Mouse (Mus musculus) kidney, postnatal 0 days (tissue): ENCODE measurements around the gene Vmn2r56. TPM values are rescaled to one million over a fixed set of nuclear protein-coding genes. Genes with fewer than 3 reads are reported as not detected.
"Not testable (repeated sequence)": the region's sequence is repeated elsewhere in the genome, so short reads cannot be mapped to it uniquely, and the experiment has no call there.

Source experiments
- ATAC-seq: fragments of 200-750 bp; cut with Nextera tagmentation; replicated peaks from 2 replicates; pipeline ENCODE4 v1.8.0; 2017; ENCODE audit warnings: low read depth, moderate number of reproducible peaks, moderate TSS enrichment, moderate library complexity; ENCODE audit not compliant: low FRiP score
- DNase-seq: peaks from one replicate; pipeline ENCODE4 v3.0.0-alpha.2; 2016; ENCODE audit warnings: low spot score
- H3K27ac ChIP-seq: fragments of 300-500 bp; sonication (generic); 2 replicates; pipeline ENCODE4 v1.5.1; 2014; ENCODE audit warnings: mild to moderate bottlenecking
- H3K27me3 ChIP-seq: fragments of 300-500 bp; sonication (generic); 2 replicates; pipeline ENCODE4 v1.6.1; 2014; ENCODE audit warnings: low read length, mixed read lengths; ENCODE audit not compliant: insufficient read depth
- H3K36me3 ChIP-seq: fragments of 300-500 bp; sonication (generic); 2 replicates; pipeline ENCODE4 v1.6.1; 2014; ENCODE audit warnings: low read length, mixed read lengths; ENCODE audit not compliant: insufficient read depth
- H3K4me1 ChIP-seq: fragments of 300-500 bp; sonication (generic); replicated peaks from 2 replicates; pipeline ENCODE4 v1.6.1; 2014; ENCODE audit warnings: antibody characterized with exemption, low read length, mixed read lengths; ENCODE audit not compliant: insufficient read depth
- H3K4me2 ChIP-seq: fragments of 300-500 bp; sonication (generic); 2 replicates; pipeline ENCODE4 v1.6.1; 2014; ENCODE audit warnings: mild to moderate bottlenecking, low read length, moderate library complexity, mixed read lengths
- H3K4me3 ChIP-seq: fragments of 300-500 bp; sonication (generic); replicated peaks from 2 replicates; pipeline ENCODE4 v1.5.1; 2014; ENCODE audit warnings: low read depth, low read length
- H3K9ac ChIP-seq: fragments of 300-500 bp; sonication (generic); 2 replicates; pipeline ENCODE4 v1.6.1; 2014; ENCODE audit warnings: low read depth, low read length
- H3K9me3 ChIP-seq: fragments of 300-500 bp; sonication (generic); replicated peaks from 2 replicates; pipeline ENCODE4 v1.6.1; 2016; ENCODE audit warnings: low read length, inconsistent platforms, mixed read lengths
- CTCF ChIP-seq: IDR thresholded peaks from 2 replicates; pipeline ENCODE4 v1.5.1; 2016; ENCODE audit warnings: antibody characterized with exemption, low read depth, mild to moderate bottlenecking, moderate library complexity
- WGBS: fragments of 180-500 bp; shearing (Covaris S2); extraction: QIAGEN DNeasy Blood & Tissue Kit; methylation state at CpG from one replicate; pipeline ENCODE4 v1.1.7; 2014; 5-methylcytosine and 5-hydroxymethylcytosine counted together
- polyA plus RNA-seq: library from polyadenylated mRNA; unstranded; fragments of >200 nt; fragmentation: Nextera tagmentation; extraction: Ambion mirVana; gene quantifications from 2 replicates; pipeline ENCODE4 v1.2.1, GENCODE M21; 2015

The Vmn2r56 gene
- polyA plus RNA-seq, 1 experiment from 2014 or later: not detected

DNA sequence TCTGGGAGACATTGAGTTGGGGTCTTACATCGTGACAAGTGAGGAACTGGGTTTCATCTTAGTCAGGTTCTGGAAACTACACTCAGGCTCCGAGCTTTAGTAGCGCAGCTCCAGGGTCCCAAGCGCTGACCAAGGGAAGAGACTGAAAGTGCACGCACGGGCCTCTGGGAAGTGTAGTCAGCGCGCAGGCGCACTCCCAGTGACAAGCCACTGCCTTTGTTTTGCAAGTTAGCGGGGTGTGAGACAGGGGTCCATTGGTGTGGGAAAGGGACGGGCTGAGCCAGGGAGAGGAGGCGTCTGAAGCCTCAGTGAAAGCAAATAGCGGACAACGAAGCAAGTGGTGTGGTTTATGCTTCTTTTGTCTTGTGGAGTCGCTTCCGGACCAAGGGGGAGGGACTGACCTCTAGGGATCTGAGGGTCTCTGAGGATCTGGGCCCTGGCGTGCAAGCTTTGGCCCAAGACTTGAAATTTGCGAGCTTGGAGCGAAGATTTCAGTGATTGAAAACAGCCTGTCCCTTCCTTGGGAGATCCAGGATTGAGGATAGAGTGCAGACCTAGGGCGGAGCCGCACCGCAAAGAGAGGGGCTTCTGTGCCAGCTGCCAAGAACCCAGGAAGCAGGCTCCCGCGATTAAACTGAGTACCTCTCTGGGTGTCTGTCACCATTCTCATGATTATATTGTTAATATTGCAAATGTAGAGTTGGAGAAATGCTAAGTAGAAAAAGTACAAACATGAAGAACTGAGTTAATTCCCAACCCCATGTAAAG is 14.8 kb upstream of the Vmn2r56 start:
- WGBS: 69% methylated on average over 24 of the region's 24 CpGs
- no peak overlapping the region for H3K27ac ChIP-seq
- H3K27me3 ChIP-seq: no peaks in the 10 kb centered on the region
- DNase-seq: no peak
- H3K4me1 ChIP-seq: no peaks in the 10 kb centered on the region
- no peak for TF ChIP-seq CTCF
- no peaks in the 10 kb centered on the region for H3K36me3 ChIP-seq
- no peaks in the 10 kb centered on the region for H3K9me3 ChIP-seq
- no peak overlapping the region for H3K4me3 ChIP-seq
- H3K9ac ChIP-seq: no peak overlapping the region
- no peak overlapping the region for H3K4me2 ChIP-seq
- no peak for ATAC-seq

DNA sequence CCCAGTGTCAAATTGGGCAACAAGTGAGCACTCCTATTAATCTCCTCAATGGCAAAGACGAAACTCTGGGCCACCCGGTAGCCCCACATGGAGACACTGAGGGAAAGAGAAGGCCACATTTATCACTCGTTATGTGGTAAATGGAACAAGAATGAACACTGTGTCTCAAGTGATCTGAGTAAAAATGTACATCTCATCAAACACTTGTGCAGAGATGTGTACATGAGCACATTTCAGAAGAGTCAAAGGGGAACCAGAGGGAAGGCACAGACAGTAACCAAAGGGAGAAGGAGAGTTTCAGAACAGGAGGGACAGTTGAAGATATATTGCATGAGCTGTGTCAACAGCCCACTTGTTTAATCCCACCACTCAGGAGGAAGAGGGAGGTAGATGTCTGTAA is 49.9 kb downstream of the Vmn2r56 start, which contains the start of gene Vmn2r55:
TSS of gene Vmn2r55 (minus strand) at position 101 of the 400 bp plus-strand sequence.
- not testable (repeated sequence) for H3K9me3 ChIP-seq, H3K36me3 ChIP-seq, H3K4me1 ChIP-seq, ATAC-seq, H3K4me2 ChIP-seq, H3K27me3 ChIP-seq, H3K4me3 ChIP-seq, H3K9ac ChIP-seq, DNase-seq, H3K27ac ChIP-seq
- whole genome bisulfite sequencing: 96% methylated on average over 3 of the region's 3 CpGs

DNA sequence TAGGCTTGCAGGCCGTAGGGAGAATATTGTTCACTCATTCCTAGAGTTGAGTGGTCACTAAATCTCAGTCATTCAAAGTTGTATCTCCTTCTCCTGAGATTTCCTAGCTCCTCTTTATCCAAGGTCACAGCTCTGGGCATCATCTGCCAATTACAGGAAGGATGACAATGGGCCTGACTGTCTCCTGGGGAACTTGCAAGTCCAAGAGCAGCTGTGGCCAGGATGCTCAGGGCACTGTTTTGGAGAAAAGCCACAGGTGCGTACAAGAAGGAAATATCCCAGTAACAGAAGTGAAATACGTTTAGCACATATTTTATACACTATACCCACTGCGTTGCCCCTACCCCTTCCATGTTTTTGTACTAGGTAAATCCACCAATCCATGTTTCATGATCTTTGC is 94.6 kb downstream of the Vmn2r56 start, which contains the start of gene Vmn2r54:
TSS of gene Vmn2r54 (minus strand) at position 101 of the 400 bp plus-strand sequence.
- WGBS: 80% methylated on average over 3 of the region's 4 CpGs
- not testable (repeated sequence) for H3K9me3 ChIP-seq, H3K27ac ChIP-seq, H3K36me3 ChIP-seq, DNase-seq, H3K4me1 ChIP-seq, H3K9ac ChIP-seq, ATAC-seq, H3K4me2 ChIP-seq, H3K4me3 ChIP-seq, H3K27me3 ChIP-seq

Other genes with a start within 250 kb of the Vmn2r56 start
- not detected in 2 replicates for gene 2900092C05Rik, start 222.5 kb downstream of the Vmn2r56 start, polyA plus RNA-seq
- not detected in 2 replicates for gene Vmn2r53, start 126.2 kb downstream of the Vmn2r56 start, polyA plus RNA-seq
- not detected in 2 replicates for gene Vmn2r54, start 94.7 kb downstream of the Vmn2r56 start, polyA plus RNA-seq
- gene Vmn2r55, start 50.0 kb downstream of the Vmn2r56 start, polyA plus RNA-seq: not detected in 2 replicates
- gene Zscan18, start 68.6 kb upstream of the Vmn2r56 start, polyA plus RNA-seq: 3.6 and 4.4 TPM in 2 replicates
- 8.8 and 8.9 TPM in 2 replicates for gene Zfp329, start 83.9 kb upstream of the Vmn2r56 start, polyA plus RNA-seq
- gene Zfp110, start 99.8 kb upstream of the Vmn2r56 start, polyA plus RNA-seq: 20.7 and 22.2 TPM in 2 replicates
- 3.3 and 3.5 TPM in 2 replicates for gene Zfp128, start 146.2 kb upstream of the Vmn2r56 start, polyA plus RNA-seq
- gene Zscan22, start 162.8 kb upstream of the Vmn2r56 start, polyA plus RNA-seq: 11.8 and 12.9 TPM in 2 replicates
- gene Rps5, start 187.3 kb upstream of the Vmn2r56 start, polyA plus RNA-seq: 1,052 and 1,143 TPM in 2 replicates
- gene Rnf225, start 192.4 kb upstream of the Vmn2r56 start, polyA plus RNA-seq: 0.29 and 0.32 TPM in 2 replicates
- gene Zfp324, start 230.8 kb upstream of the Vmn2r56 start, polyA plus RNA-seq: 7.7 and 8.0 TPM in 2 replicates
- gene Zfp446, start 242.8 kb upstream of the Vmn2r56 start, polyA plus RNA-seq: 6.7 and 7.1 TPM in 2 replicates